Mouse (Mus musculus): ENCODE measurements around the gene Olfr930. TPM values are rescaled to one million over a fixed set of nuclear protein-coding genes. Genes with fewer than 3 reads are reported as not detected.

Olfr930 gene
- not detected in 2 replicates for polyA plus RNA-seq (2012; rRNA removed)

GRCm38 (mm10) chr9:38929509-38929908, at the start of gene Olfr930:
Gene Olfr930, plus strand, starts transcription at chr9:38929809.

GRCm38 (mm10) chr9:38972013-38972412, 42.4 kb downstream of the Olfr930 start, which contains the start of gene Olfr933:
Gene Olfr933, plus strand, starts transcription at chr9:38972313.

Other genes with a start within 250 kb of the Olfr930 start
- gene Olfr919, start 226.1 kb upstream of the Olfr930 start, polyA plus RNA-seq (2012; rRNA removed): not detected in 2 replicates
- 7.7 and 7.8 TPM in 2 replicates for gene Vwa5a, start 211.5 kb upstream of the Olfr930 start, polyA plus RNA-seq (2012; rRNA removed)
- gene Olfr920, start 177.5 kb upstream of the Olfr930 start, polyA plus RNA-seq (2012; rRNA removed): 0.08 and 0.09 TPM in 2 replicates
- gene Olfr921, start 156.7 kb upstream of the Olfr930 start, polyA plus RNA-seq (2012; rRNA removed): not detected in 2 replicates
- gene Olfr922, start 115.2 kb upstream of the Olfr930 start, polyA plus RNA-seq (2012; rRNA removed): not detected in 2 replicates
- not detected in 2 replicates for gene Olfr923, start 103.3 kb upstream of the Olfr930 start, polyA plus RNA-seq (2012; rRNA removed)
- not detected in 2 replicates for gene Olfr924, start 85.4 kb upstream of the Olfr930 start, polyA plus RNA-seq (2012; rRNA removed)
- gene Olfr26, start 74.7 kb upstream of the Olfr930 start, polyA plus RNA-seq (2012; rRNA removed): not detected in 2 replicates
- gene Olfr926, start 52.7 kb upstream of the Olfr930 start, polyA plus RNA-seq (2012; rRNA removed): not detected in 2 replicates
- not detected in 2 replicates for gene Olfr933, start 42.5 kb downstream of the Olfr930 start, polyA plus RNA-seq (2012; rRNA removed)
- gene Olfr934, start 58.5 kb downstream of the Olfr930 start, polyA plus RNA-seq (2012; rRNA removed): not detected in 2 replicates
- not detected in 2 replicates for gene Olfr935, start 69.9 kb downstream of the Olfr930 start, polyA plus RNA-seq (2012; rRNA removed)
- not detected in 2 replicates for gene Olfr146, start 93.6 kb downstream of the Olfr930 start, polyA plus RNA-seq (2012; rRNA removed)
- gene Olfr937, start 135.1 kb downstream of the Olfr930 start, polyA plus RNA-seq (2012; rRNA removed): not detected in 2 replicates
- not detected in 2 replicates for gene Olfr938, start 149.1 kb downstream of the Olfr930 start, polyA plus RNA-seq (2012; rRNA removed)
- not detected in 2 replicates for gene Olfr27, start 198.3 kb downstream of the Olfr930 start, polyA plus RNA-seq (2012; rRNA removed)
- not detected in 2 replicates for gene Olfr943, start 236.5 kb downstream of the Olfr930 start, polyA plus RNA-seq (2012; rRNA removed)